Mouse (Mus musculus) limb, embryonic 11.5 days (tissue): ENCODE measurements around the gene Gm17660. TPM values are rescaled to one million over a fixed set of nuclear protein-coding genes. Genes with fewer than 3 reads are reported as not detected.
A peak's percentile ranks its signal among the peaks of the same experiment; 100 is the strongest.

Source experiments
- ATAC-seq: fragments of 200-750 bp; cut with Nextera tagmentation; 2 replicates; pipeline ENCODE4 v1.8.0; 2017; ENCODE audit warnings: low read depth; ENCODE audit not compliant: insufficient number of reproducible peaks, low FRiP score, low TSS enrichment
- DNase-seq: peaks from one replicate; pipeline ENCODE4 v3.0.0-alpha.2; 2015; ENCODE audit warnings: low spot score
- H3K27ac ChIP-seq: fragments of 300-500 bp; sonication (generic); replicated peaks from 2 replicates; pipeline ENCODE4 v1.5.1; 2014; ENCODE audit warnings: low read depth, mild to moderate bottlenecking, low read length
- H3K27me3 ChIP-seq: fragments of 300-500 bp; sonication (generic); 2 replicates; pipeline ENCODE4 v1.6.1; 2014; ENCODE audit warnings: mild to moderate bottlenecking, low read length, mixed read lengths; ENCODE audit not compliant: control insufficient read depth, insufficient read depth
- H3K36me3 ChIP-seq: fragments of 300-500 bp; sonication (generic); 2 replicates; pipeline ENCODE4 v1.6.1; 2014; ENCODE audit warnings: mild to moderate bottlenecking, low read length, moderate library complexity, mixed read lengths; ENCODE audit not compliant: control insufficient read depth, insufficient read depth
- H3K4me1 ChIP-seq: fragments of 300-500 bp; sonication (generic); 2 replicates; pipeline ENCODE4 v1.6.1; 2014; ENCODE audit warnings: low read length, mixed read lengths; ENCODE audit not compliant: control insufficient read depth, insufficient read depth
- H3K4me2 ChIP-seq: fragments of 300-500 bp; sonication (generic); 2 replicates; pipeline ENCODE4 v1.6.1; 2014; ENCODE audit warnings: low read depth, mild to moderate bottlenecking, moderate library complexity; ENCODE audit not compliant: severe bottlenecking
- H3K4me3 ChIP-seq: fragments of 300-500 bp; sonication (generic); 2 replicates; pipeline ENCODE4 v1.5.1; 2014; ENCODE audit warnings: low read depth, low read length
- H3K9ac ChIP-seq: fragments of 300-500 bp; sonication (generic); 2 replicates; pipeline ENCODE4 v1.6.1; 2014; ENCODE audit warnings: mild to moderate bottlenecking, low read length
- H3K9me3 ChIP-seq: fragments of 300-500 bp; sonication (generic); 2 replicates; pipeline ENCODE4 v1.6.1; 2016; ENCODE audit warnings: low read length; ENCODE audit not compliant: control insufficient read depth
- WGBS: fragments of 180-500 bp; shearing (Covaris S2); extraction: QIAGEN DNeasy Blood & Tissue Kit; methylation state at CpG from one replicate; pipeline ENCODE4 v1.1.7; 2014; 5-methylcytosine and 5-hydroxymethylcytosine counted together
- polyA plus RNA-seq: library from polyadenylated mRNA; unstranded; fragments of >200 nt; fragmentation: Nextera tagmentation; extraction: Ambion mirVana; gene quantifications from 2 replicates; pipeline ENCODE4 v1.2.1, GENCODE M21; 2014

Gm17660 gene
- polyA plus RNA-seq, 1 experiment from 2014 or later: not detected

- Histone ChIP-seq H3K27me3 (no peaks in the 10 kb centered on the region), H3K9ac (no peak overlapping the region), H3K4me2 (peak overlapping the region; percentile 15; the same call in 1 of the 2 replicates), H3K9me3 (no peaks in the 10 kb centered on the region), H3K4me1 (peaks cover 4% of the 10 kb centered on the region; the same call in 1 of the 2 replicates), H3K4me3 (no peak overlapping the region), H3K27ac (peak overlapping the region; percentile 30; the same call in 1 of the 2 replicates), H3K36me3 (no peaks in the 10 kb centered on the region)
- ATAC-seq (peak; percentile 31; the same call in 1 of the 2 replicates), DNase-seq (peak; percentile 58)
- WGBS: 59% methylated on average over 16 of the region's 16 CpGs
Observed at GRCm38 (mm10) chr5:104096078-104096938, 18.9 kb upstream of the Gm17660 start.

GRCm38 (mm10) chr5:104095416-104096077 is 18.1 kb upstream of the Gm17660 start:
- no peak overlapping the region for H3K4me2 ChIP-seq
- WGBS: 67% methylated on average over 11 of the region's 11 CpGs

GRCm38 (mm10) chr5:104089751-104090150 is 12.3 kb upstream of the Gm17660 start:
- ATAC-seq (no peak), DNase-seq (no peak)
- WGBS: 79% methylated on average over 2 of the region's 2 CpGs
- H3K4me2 ChIP-seq: no peak overlapping the region
- H3K27ac ChIP-seq: no peak overlapping the region
- H3K27me3 ChIP-seq: no peaks in the 10 kb centered on the region
- H3K9me3 ChIP-seq: no peaks in the 10 kb centered on the region
- no peak overlapping the region for H3K9ac ChIP-seq
- H3K4me3 ChIP-seq: no peak overlapping the region
- H3K4me1 ChIP-seq: no peaks in the 10 kb centered on the region
- no peaks in the 10 kb centered on the region for H3K36me3 ChIP-seq

More at GRCm38 (mm10) chr5:104095416-104096077, 18.1 kb upstream of the Gm17660 start:
- no peaks in the 10 kb centered on the region for H3K27me3 ChIP-seq
- H3K4me3 ChIP-seq: no peak overlapping the region
- peaks cover 4% of the 10 kb centered on the region; the same call in 1 of the 2 replicates for H3K4me1 ChIP-seq
- no peaks in the 10 kb centered on the region for H3K36me3 ChIP-seq
- no peak for ATAC-seq
- H3K9ac ChIP-seq: no peak overlapping the region
- H3K27ac ChIP-seq: peak overlapping the region; percentile 30; the same call in 1 of the 2 replicates
- H3K9me3 ChIP-seq: no peaks in the 10 kb centered on the region
- DNase-seq: no peak

- no peaks in the 10 kb centered on the region for H3K27me3 ChIP-seq
- ATAC-seq (no peak), DNase-seq (no peak)
- no peak overlapping the region for H3K9ac ChIP-seq
- H3K27ac ChIP-seq: no peak overlapping the region
- no peaks in the 10 kb centered on the region for H3K9me3 ChIP-seq
- no peaks in the 10 kb centered on the region for H3K36me3 ChIP-seq
- no peak overlapping the region for H3K4me3 ChIP-seq
- no peaks in the 10 kb centered on the region for H3K4me1 ChIP-seq
- H3K4me2 ChIP-seq: no peak overlapping the region
- 91% methylated on average over 9 of the region's 9 CpGs for WGBS
Observed at GRCm38 (mm10) chr5:104085366-104085765, 8.0 kb upstream of the Gm17660 start.

- DNase-seq (no peak), ATAC-seq (no peak)
- Histone ChIP-seq H3K9me3 (no peaks in the 10 kb centered on the region), H3K36me3 (no peaks in the 10 kb centered on the region), H3K27ac (no peak overlapping the region), H3K9ac (no peak overlapping the region), H3K27me3 (no peaks in the 10 kb centered on the region), H3K4me2 (no peak overlapping the region), H3K4me1 (peaks cover 5% of the 10 kb centered on the region; the same call in 1 of the 2 replicates), H3K4me3 (no peak overlapping the region)
- WGBS: 91% methylated on average over 6 of the region's 6 CpGs
Observed at GRCm38 (mm10) chr5:104080736-104081135, 3.3 kb upstream of the Gm17660 start.

DNA sequence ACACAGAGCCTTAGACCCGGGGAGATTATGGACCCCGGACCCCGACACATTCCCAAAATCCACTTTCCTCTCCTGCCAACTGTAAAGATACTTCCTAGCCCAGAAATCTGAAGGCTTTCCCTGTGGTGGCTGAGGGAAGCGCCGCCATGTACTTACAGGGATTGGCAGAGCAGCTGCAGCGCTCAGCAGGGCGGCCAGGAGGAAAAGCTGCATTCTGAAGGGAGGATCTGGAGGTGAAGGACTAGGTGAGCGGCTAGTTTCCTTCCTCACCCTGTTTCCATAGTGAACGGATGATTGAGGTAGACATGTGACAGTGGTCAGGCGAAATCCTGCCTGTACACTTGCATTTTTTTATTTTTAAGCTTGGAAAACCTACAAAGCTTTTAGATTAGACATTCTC is 1.0 kb downstream of the Gm17660 start:
- ATAC-seq (no peak), DNase-seq (peak; percentile 30)
- H3K4me3 ChIP-seq: no peak overlapping the region
- no peak overlapping the region for H3K9ac ChIP-seq
- 22% methylated on average over 10 of the region's 10 CpGs for WGBS
- no peak overlapping the region for H3K4me2 ChIP-seq
- no peaks in the 10 kb centered on the region for H3K36me3 ChIP-seq
- no peak overlapping the region for H3K27ac ChIP-seq
- H3K4me1 ChIP-seq: peaks cover 5% of the 10 kb centered on the region; the same call in 1 of the 2 replicates
- no peaks in the 10 kb centered on the region for H3K9me3 ChIP-seq
- H3K27me3 ChIP-seq: no peaks in the 10 kb centered on the region

GRCm38 (mm10) chr5:104074388-104074787 is 3.0 kb downstream of the Gm17660 start:
- H3K4me2 ChIP-seq: no peak overlapping the region

DNA sequence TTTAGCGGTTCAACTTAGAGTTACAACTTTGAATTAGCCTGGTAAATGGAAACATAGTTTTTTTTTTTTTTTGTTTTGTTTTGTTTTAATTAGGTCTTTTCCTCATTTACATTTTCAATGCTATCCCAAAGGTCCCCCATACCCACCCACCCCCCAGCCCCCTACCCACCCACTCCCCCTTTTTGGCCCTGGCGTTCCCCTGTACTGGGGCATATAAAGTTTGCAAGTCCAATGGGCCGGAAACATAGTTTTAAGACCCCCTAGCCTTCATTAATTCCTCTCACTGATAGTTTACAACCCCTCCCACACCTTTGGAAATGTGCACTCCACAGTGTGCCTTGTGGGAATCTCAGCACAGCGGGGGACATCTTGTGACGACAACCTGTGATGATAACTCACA is 3.8 kb downstream of the Gm17660 start:
- WGBS: 82% methylated on average over 5 of the region's 5 CpGs
- Histone ChIP-seq H3K36me3 (no peaks in the 10 kb centered on the region), H3K9me3 (no peaks in the 10 kb centered on the region), H3K4me1 (peaks cover 5% of the 10 kb centered on the region; the same call in 1 of the 2 replicates), H3K27ac (no peak overlapping the region), H3K4me3 (no peak overlapping the region), H3K9ac (no peak overlapping the region), H3K27me3 (no peaks in the 10 kb centered on the region), H3K4me2 (no peak overlapping the region)
- no peak for DNase-seq
- peak; percentile 96 for ATAC-seq

More at GRCm38 (mm10) chr5:104074388-104074787, 3.0 kb downstream of the Gm17660 start:
- Histone ChIP-seq H3K4me3 (no peak overlapping the region), H3K9ac (no peak overlapping the region), H3K9me3 (no peaks in the 10 kb centered on the region), H3K27ac (no peak overlapping the region), H3K27me3 (no peaks in the 10 kb centered on the region), H3K4me1 (peaks cover 5% of the 10 kb centered on the region; the same call in 1 of the 2 replicates), H3K36me3 (no peaks in the 10 kb centered on the region)
- DNase-seq: peak; percentile 82
- 37% methylated on average over 12 of the region's 12 CpGs for WGBS
- ATAC-seq: no peak
